Mouse (Mus musculus) forebrain, embryonic 12.5 days (tissue): ENCODE data around the gene Gin1. TPM values are rescaled to one million over a fixed set of nuclear protein-coding genes. Genes with fewer than 3 reads are reported as not detected.

Experiments used
- ATAC-seq: fragments of 200-750 bp; cut with Nextera tagmentation; 2 replicates; pipeline ENCODE4 v1.8.0; 2017; ENCODE audit warnings: moderate TSS enrichment; ENCODE audit not compliant: low FRiP score
- H3K27ac ChIP-seq: fragments of 300-500 bp; sonication (generic); 2 replicates; pipeline ENCODE4 v1.5.1; 2016; ENCODE audit warnings: mild to moderate bottlenecking
- H3K27me3 ChIP-seq: fragments of 300-500 bp; sonication (generic); 2 replicates; pipeline ENCODE4 v1.6.1; 2016; ENCODE audit warnings: mild to moderate bottlenecking
- H3K36me3 ChIP-seq: fragments of 300-500 bp; sonication (generic); replicated peaks from 2 replicates; pipeline ENCODE4 v1.6.1; 2016; ENCODE audit warnings: mild to moderate bottlenecking
- H3K4me1 ChIP-seq: fragments of 300-500 bp; sonication (generic); 2 replicates; pipeline ENCODE4 v1.6.1; 2016
- H3K4me2 ChIP-seq: fragments of 300-500 bp; sonication (generic); 2 replicates; pipeline ENCODE4 v1.6.1; 2016; ENCODE audit warnings: mild to moderate bottlenecking, moderate library complexity
- H3K4me3 ChIP-seq: fragments of 300-500 bp; sonication (generic); replicated peaks from 2 replicates; pipeline ENCODE4 v1.5.1; 2016; ENCODE audit warnings: mild to moderate bottlenecking
- H3K9ac ChIP-seq: fragments of 300-500 bp; sonication (generic); 2 replicates; pipeline ENCODE4 v1.6.1; 2016; ENCODE audit warnings: mild to moderate bottlenecking
- H3K9me3 ChIP-seq: fragments of 300-500 bp; sonication (generic); 2 replicates; pipeline ENCODE4 v1.6.1; 2016
- WGBS: fragments of 180-500 bp; shearing (Covaris S2); methylation state at CpG from one replicate; pipeline ENCODE4 v1.1.7; 2016; 5-methylcytosine and 5-hydroxymethylcytosine counted together
- polyA plus RNA-seq: library from polyadenylated mRNA; unstranded; fragments of >200 nt; fragmentation: Nextera tagmentation; extraction: Ambion mirVana; gene quantifications from 2 replicates; pipeline ENCODE4 v1.2.1, GENCODE M21; 2016

Gene Gin1
- polyA plus RNA-seq, 1 experiment from 2014 or later = 20.3 TPM

- H3K9me3 ChIP-seq = no peaks in the 10 kb centered on the region
- H3K36me3 ChIP-seq = no peaks in the 10 kb centered on the region
- no peak overlapping the region for H3K4me2 ChIP-seq
- H3K4me1 ChIP-seq = no peaks in the 10 kb centered on the region
- no peaks in the 10 kb centered on the region for H3K27me3 ChIP-seq
- H3K4me3 ChIP-seq = no peak overlapping the region
- no peak for ATAC-seq
- WGBS = 91% methylated on average over 9 of the region's 9 CpGs
- no peak overlapping the region for H3K9ac ChIP-seq
- H3K27ac ChIP-seq = no peak overlapping the region
Observed at GRCm38 (mm10) chr1:97795936-97796335, 26.0 kb downstream of the Gin1 start.

- H3K36me3 ChIP-seq = no peaks in the 10 kb centered on the region
- no peak overlapping the region for H3K4me3 ChIP-seq
- H3K27ac ChIP-seq = no peak overlapping the region
- WGBS = 45% methylated on average over 4 of the region's 4 CpGs
- 0 out of 2 replicates have a peak, but pooled peaks have one; percentile 41 for ATAC-seq
- H3K4me2 ChIP-seq = no peak overlapping the region
- H3K9me3 ChIP-seq = no peaks in the 10 kb centered on the region
- H3K9ac ChIP-seq = no peak overlapping the region
- H3K27me3 ChIP-seq = no peaks in the 10 kb centered on the region
- H3K4me1 ChIP-seq = no peaks in the 10 kb centered on the region
Observed at GRCm38 (mm10) chr1:97802207-97802902, 32.4 kb downstream of the Gin1 start.

GRCm38 (mm10) chr1:97804520-97804919, 34.5 kb downstream of the Gin1 start:
- Histone ChIP-seq H3K4me2 (no peak overlapping the region), H3K4me1 (no peaks in the 10 kb centered on the region), H3K9ac (no peak overlapping the region), H3K27me3 (no peaks in the 10 kb centered on the region), H3K9me3 (no peaks in the 10 kb centered on the region), H3K4me3 (no peak overlapping the region), H3K36me3 (no peaks in the 10 kb centered on the region), H3K27ac (no peak overlapping the region)
- no peak for ATAC-seq

GRCm38 (mm10) chr1:97809255-97809912, 39.4 kb downstream of the Gin1 start:
- H3K9ac ChIP-seq = no peak overlapping the region
- ATAC-seq = peak; percentile 55; the same call in 1 of the 2 replicates
- no peak overlapping the region for H3K4me2 ChIP-seq
- WGBS = 56% methylated on average over 2 of the region's 2 CpGs
- no peaks in the 10 kb centered on the region for H3K36me3 ChIP-seq
- no peaks in the 10 kb centered on the region for H3K27me3 ChIP-seq
- H3K4me1 ChIP-seq = no peaks in the 10 kb centered on the region
- H3K4me3 ChIP-seq = no peak overlapping the region
- H3K9me3 ChIP-seq = no peaks in the 10 kb centered on the region
- no peak overlapping the region for H3K27ac ChIP-seq

GRCm38 (mm10) chr1:97821282-97821681, 51.3 kb downstream of the Gin1 start:
- no peak overlapping the region for H3K27ac ChIP-seq
- no peaks in the 10 kb centered on the region for H3K36me3 ChIP-seq
- H3K9me3 ChIP-seq = no peaks in the 10 kb centered on the region
- ATAC-seq = no peak
- H3K9ac ChIP-seq = no peak overlapping the region
- no peaks in the 10 kb centered on the region for H3K27me3 ChIP-seq
- H3K4me3 ChIP-seq = no peak overlapping the region
- H3K4me1 ChIP-seq = no peaks in the 10 kb centered on the region
- 84% methylated on average over 3 of the region's 3 CpGs for WGBS
- H3K4me2 ChIP-seq = no peak overlapping the region

GRCm38 (mm10) chr1:97822203-97822602, 52.2 kb downstream of the Gin1 start:
- H3K9ac ChIP-seq = no peak overlapping the region
- no peak for ATAC-seq
- H3K9me3 ChIP-seq = no peaks in the 10 kb centered on the region
- no peak overlapping the region for H3K4me2 ChIP-seq
- H3K4me1 ChIP-seq = no peaks in the 10 kb centered on the region
- WGBS = 94% methylated on average over 5 of the region's 5 CpGs
- H3K27ac ChIP-seq = no peak overlapping the region
- no peak overlapping the region for H3K4me3 ChIP-seq
- no peaks in the 10 kb centered on the region for H3K36me3 ChIP-seq
- H3K27me3 ChIP-seq = no peaks in the 10 kb centered on the region

GRCm38 (mm10) chr1:97822904-97823303, 52.9 kb downstream of the Gin1 start:
- H3K4me1 ChIP-seq = no peaks in the 10 kb centered on the region
- no peaks in the 10 kb centered on the region for H3K9me3 ChIP-seq
- 90% methylated on average over 7 of the region's 7 CpGs for WGBS
- ATAC-seq = no peak
- H3K27me3 ChIP-seq = no peaks in the 10 kb centered on the region
- H3K36me3 ChIP-seq = no peaks in the 10 kb centered on the region
- H3K4me2 ChIP-seq = no peak overlapping the region
- no peak overlapping the region for H3K9ac ChIP-seq
- H3K4me3 ChIP-seq = no peak overlapping the region
- no peak overlapping the region for H3K27ac ChIP-seq

GRCm38 (mm10) chr1:97827566-97827965, 57.6 kb downstream of the Gin1 start:
- H3K9ac ChIP-seq = no peak overlapping the region
- H3K4me1 ChIP-seq = no peaks in the 10 kb centered on the region
- no peaks in the 10 kb centered on the region for H3K27me3 ChIP-seq
- H3K4me3 ChIP-seq = no peak overlapping the region
- no peaks in the 10 kb centered on the region for H3K36me3 ChIP-seq
- 88% methylated on average over 2 of the region's 2 CpGs for WGBS
- H3K9me3 ChIP-seq = no peaks in the 10 kb centered on the region
- no peak overlapping the region for H3K4me2 ChIP-seq
- no peak overlapping the region for H3K27ac ChIP-seq
- no peak for ATAC-seq

- Histone ChIP-seq H3K27ac (no peak overlapping the region), H3K9me3 (no peaks in the 10 kb centered on the region), H3K36me3 (no peaks in the 10 kb centered on the region), H3K4me2 (no peak overlapping the region), H3K27me3 (no peaks in the 10 kb centered on the region), H3K9ac (no peak overlapping the region), H3K4me3 (no peak overlapping the region), H3K4me1 (no peaks in the 10 kb centered on the region)
- ATAC-seq = no peak
- WGBS = 95% methylated on average over 5 of the region's 5 CpGs
Observed at GRCm38 (mm10) chr1:97828087-97828486, 58.1 kb downstream of the Gin1 start.

- ATAC-seq = peak; percentile 55; the same call in 1 of the 2 replicates
- Histone ChIP-seq H3K9me3 (no peaks in the 10 kb centered on the region), H3K36me3 (no peaks in the 10 kb centered on the region), H3K4me2 (no peak overlapping the region), H3K27ac (no peak overlapping the region), H3K4me1 (no peaks in the 10 kb centered on the region; the same call in 1 of the 2 replicates), H3K4me3 (no peak overlapping the region), H3K27me3 (no peaks in the 10 kb centered on the region), H3K9ac (no peak overlapping the region)
- whole genome bisulfite sequencing = 69% methylated on average over 5 of the region's 5 CpGs
Observed at GRCm38 (mm10) chr1:97833466-97834353, 63.7 kb downstream of the Gin1 start.

GRCm38 (mm10) chr1:97834354-97834822, 64.4 kb downstream of the Gin1 start:
- Histone ChIP-seq H3K9me3 (no peaks in the 10 kb centered on the region), H3K9ac (no peak overlapping the region), H3K27ac (no peak overlapping the region), H3K4me2 (no peak overlapping the region), H3K27me3 (no peaks in the 10 kb centered on the region), H3K36me3 (no peaks in the 10 kb centered on the region), H3K4me3 (no peak overlapping the region), H3K4me1 (no peaks in the 10 kb centered on the region; the same call in 1 of the 2 replicates)
- ATAC-seq = no peak
- WGBS = 95% methylated on average over 5 of the region's 5 CpGs
